Comparison of ENCODE assay signal across 9 mouse cellular contexts in genomic region chr9:89826712-89827548, GRCm38 (mm10).
A peak's percentile ranks its signal among the peaks of the same experiment; 100 is the strongest.
DNase-seq lines count a peak whose midpoint lies in the region; ATAC-seq and TF ChIP-seq lines count a peak whose summit lies in the region.
"Had no signal": no experiment of that assay in that cellular context is flagged by ENCODE, and none has a peak within 500 bp of the region (broad histone marks: within the 10 kb centered on the region; RNA-seq: fewer than 3 reads in every experiment).

No protein-coding gene starts in this region.

- H3K4me3 ChIP-seq in brown adipose tissue, adult 24 weeks (ENCODE audit: insufficient read depth, low read depth, low read length) = peak overlapping the region; percentile 39
- H3K4me3 ChIP-seq in heart, embryonic 13.5 days = peak overlapping the region; percentile 46
- no peak overlapping the region for H3K4me3 ChIP-seq in kidney, postnatal 0 days (replicated peaks; ENCODE audit: low read depth, low read length)
- no peak overlapping the region for H3K4me3 ChIP-seq in liver, adult 2 months (ENCODE audit: insufficient read depth, low read depth, low read length)
- no peak overlapping the region for H3K4me3 ChIP-seq in myocyte

- no peaks in the 10 kb centered on the region for H3K36me3 ChIP-seq in heart, embryonic 13.5 days
- no peaks in the 10 kb centered on the region for H3K36me3 ChIP-seq in kidney, postnatal 0 days (ENCODE audit: insufficient read depth, low read length)
- H3K36me3 ChIP-seq in liver, adult 2 months (ENCODE audit: control insufficient read depth, insufficient read depth, low read length) = no peaks in the 10 kb centered on the region
- no peaks in the 10 kb centered on the region for H3K36me3 ChIP-seq in myocyte (ENCODE audit: control insufficient read depth, insufficient read depth)

- peak; percentile 89 for ATAC-seq in CD4-positive, CD25-positive, alpha-beta regulatory T cell, adult 4 months
- ATAC-seq in heart, embryonic 13.5 days (ENCODE audit: extremely low read depth, insufficient number of reproducible peaks, low FRiP score, low TSS enrichment) = 0 out of 2 replicates have a peak, but pooled peaks have one; percentile 31
- peak; percentile 83 for ATAC-seq in kidney, postnatal 0 days (replicated peaks; ENCODE audit: low FRiP score, low read depth)

- 32% methylated on average over 24 of the region's 24 CpGs for WGBS in heart, embryonic 13.5 days
- 34% methylated on average over 24 of the region's 24 CpGs for WGBS in kidney, postnatal 0 days
- 34% methylated on average over 24 of the region's 24 CpGs for WGBS in liver, adult 2 months

- no peak overlapping the region for H3ac ChIP-seq in myocyte (ENCODE audit: control insufficient read depth, insufficient read length)

- no peak for TF ChIP-seq POLR2A in liver, adult 2 months (IDR thresholded peaks at IDR 0.05; ENCODE audit: extremely low read depth, insufficient read depth, low read length)
- TF ChIP-seq POLR2A in myocyte (IDR thresholded peaks at IDR 0.05; ENCODE audit: insufficient read length, low read depth) = no peak

- H3K9me3 ChIP-seq in heart, embryonic 13.5 days = no peaks in the 10 kb centered on the region
- no peaks in the 10 kb centered on the region for H3K9me3 ChIP-seq in kidney, postnatal 0 days (replicated peaks; ENCODE audit: low read length)

- peaks cover 12% of the 10 kb centered on the region for H3K27me3 ChIP-seq in heart, embryonic 13.5 days (replicated peaks)
- no peaks in the 10 kb centered on the region for H3K27me3 ChIP-seq in kidney, postnatal 0 days (ENCODE audit: insufficient read depth, low read length)
- no peaks in the 10 kb centered on the region for H3K27me3 ChIP-seq in liver, adult 2 months (ENCODE audit: control insufficient read depth, insufficient read depth, low read length)
- H3K27me3 ChIP-seq in myocyte (ENCODE audit: control insufficient read depth, insufficient read depth, insufficient read length) = no peaks in the 10 kb centered on the region

- DNase-seq in fibroblast of lung, adult 2 months (ENCODE audit: low read depth) = peak; percentile 64
- DNase-seq in kidney, postnatal 0 days (ENCODE audit: low spot score) = peak; percentile 88
- peak; percentile 66 for DNase-seq in liver, adult 2 months (ENCODE audit: extremely low read depth, low read depth, low spot score)
- DNase-seq in spleen, postnatal 4 days (ENCODE audit: low spot score in 2 of 2) = peak; percentile 83 to 94

- no peaks in the 10 kb centered on the region for H3K79me2 ChIP-seq in liver, adult 2 months (ENCODE audit: control insufficient read depth, insufficient read depth, low read length)
- H3K79me2 ChIP-seq in myocyte (ENCODE audit: control insufficient read depth, insufficient read depth) = no peaks in the 10 kb centered on the region

- peak overlapping the region; percentile 52; the same call in 1 of the 2 replicates for H3K9ac ChIP-seq in heart, embryonic 13.5 days
- no peak overlapping the region for H3K9ac ChIP-seq in kidney, postnatal 0 days (ENCODE audit: low read depth, low read length)
- no peak overlapping the region for H3K9ac ChIP-seq in liver, adult 2 months (ENCODE audit: low read depth, low read length)

- H3K27ac ChIP-seq in brown adipose tissue, adult 24 weeks (replicated peaks; ENCODE audit: low read depth, low read length) = no peak overlapping the region
- H3K27ac ChIP-seq in heart, embryonic 13.5 days (replicated peaks) = no peak overlapping the region
- no peak overlapping the region for H3K27ac ChIP-seq in kidney, postnatal 0 days
- H3K27ac ChIP-seq in liver, adult 2 months (replicated peaks; ENCODE audit: insufficient read depth, low read depth, low read length) = no peak overlapping the region
- H3K27ac ChIP-seq: macrophage had no signal

- no peaks in the 10 kb centered on the region for H3K4me1 ChIP-seq in brown adipose tissue, adult 24 weeks (ENCODE audit: control insufficient read depth, insufficient read depth, insufficient read length, low read length)
- peaks cover under 1% of the 10 kb centered on the region for H3K4me1 ChIP-seq in heart, embryonic 13.5 days
- H3K4me1 ChIP-seq in kidney, postnatal 0 days (replicated peaks; ENCODE audit: insufficient read depth, low read length) = no peaks in the 10 kb centered on the region
- no peaks in the 10 kb centered on the region; the same call in 1 of the 2 replicates for H3K4me1 ChIP-seq in liver, adult 2 months (ENCODE audit: control insufficient read depth, insufficient read depth, low read length)

- peak; percentile 92 for TF ChIP-seq CTCF in kidney, postnatal 0 days (IDR thresholded peaks at IDR 0.05; ENCODE audit: low read depth)
- peak; percentile 80 for TF ChIP-seq CTCF in liver, adult 2 months (IDR thresholded peaks at IDR 0.05; ENCODE audit: low read depth, low read length)

- peak overlapping the region; percentile 68 for H3K4me2 ChIP-seq in heart, embryonic 13.5 days
- H3K4me2 ChIP-seq in kidney, postnatal 0 days (ENCODE audit: low read length) = peak overlapping the region; percentile 35
- H3K4me2 ChIP-seq in myocyte (ENCODE audit: low read depth) = peak overlapping the region; percentile 40

TF ChIP-seq in myocyte, 11 proteins besides CTCF, POLR2A, EP300 and RAD21:
- TF ChIP-seq TCF12 (IDR thresholded peaks at IDR 0.05; ENCODE audit: insufficient read depth, poor library complexity, severe bottlenecking) (no peak), TCF3 (IDR thresholded peaks at IDR 0.05; ENCODE audit: insufficient read length, low read depth) (no peak), CEBPB (IDR thresholded peaks at IDR 0.05; ENCODE audit: insufficient read depth, poor library complexity, severe bottlenecking) (no peak), MAX (IDR thresholded peaks at IDR 0.05; ENCODE audit: low read depth) (no peak), E2F4 (IDR thresholded peaks at IDR 0.05; ENCODE audit: insufficient read depth) (no peak), USF1 (IDR thresholded peaks at IDR 0.05; ENCODE audit: low read depth) (no peak), SRF (IDR thresholded peaks at IDR 0.05; ENCODE audit: control insufficient read depth, insufficient read length, low read depth) (no peak), MYOG (IDR thresholded peaks at IDR 0.05; ENCODE audit: control insufficient read depth in 1 of 3, insufficient read depth in 1 of 3, insufficient read length in 2 of 3, low read depth in 2 of 3) (no peak), MYOD1 (IDR thresholded peaks at IDR 0.05; ENCODE audit: control insufficient read depth in 1 of 3, insufficient read length in 2 of 3, low read depth in 2 of 3) (no peak), POLR2AphosphoS2 (IDR thresholded peaks at IDR 0.05; ENCODE audit: insufficient read length, low read depth) (no peak), REST (IDR thresholded peaks at IDR 0.05; ENCODE audit: insufficient read depth, insufficient read length) (no peak)
TF ChIP-seq in myocyte: peak in this region for 0.

Comparison
In these comparisons a context has a peak if more than half of its experiments do, and no peak if none do; other contexts are left out.
1. ATAC-seq: peak in every context shown above with its lines; median percentile 89 in CD4-positive, CD25-positive, alpha-beta regulatory T cell, adult 4 months; 83 in kidney, postnatal 0 days; 31 in heart, embryonic 13.5 days.
2. H3K4me3 ChIP-seq: peak in brown adipose tissue, adult 24 weeks (single experiment) and heart, embryonic 13.5 days (single experiment); none in kidney, postnatal 0 days (single experiment), liver, adult 2 months (single experiment) and myocyte (single experiment).
3. Peak in every context shown above with its lines, with median percentiles within 50 percentile points of each other: DNase-seq and H3K4me2 ChIP-seq.